Mouse (Mus musculus): ENCODE data around the gene Ppp1cb. TPM values are rescaled to one million over a fixed set of nuclear protein-coding genes. Genes with fewer than 3 reads are reported as not detected.

The Ppp1cb gene
- polyA plus RNA-seq, 1 experiment: 21.2 TPM

DNA sequence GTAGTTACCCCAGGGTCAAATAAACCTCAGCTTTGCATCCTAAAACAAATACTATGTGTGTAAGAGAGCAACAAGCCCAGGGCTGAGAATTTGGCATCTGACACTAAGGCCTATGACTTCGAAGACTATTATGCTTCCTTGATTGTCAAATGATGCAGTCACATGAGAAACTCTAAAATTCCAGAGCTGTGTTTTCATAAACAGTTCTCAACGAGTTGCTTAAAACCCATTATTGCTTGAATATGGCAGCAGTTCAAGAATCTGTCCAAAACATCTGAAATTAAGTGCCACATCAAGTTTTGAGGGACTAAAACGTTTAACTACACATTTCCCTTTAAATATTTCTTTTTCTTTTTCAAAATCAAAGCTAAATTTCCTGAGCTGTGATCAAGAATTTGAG is 50.1 kb downstream of the Ppp1cb start:
- no peak overlapping the region for H3K27ac ChIP-seq (ENCODE audit: control insufficient read depth, insufficient read depth, low read depth, low read length)
- no peaks in the 10 kb centered on the region for H3K4me1 ChIP-seq (ENCODE audit: control insufficient read depth, insufficient read depth, low read length)
- no peak overlapping the region for H3K4me3 ChIP-seq (ENCODE audit: control insufficient read depth, low read depth, low read length)
- TF ChIP-seq POLR2A (IDR thresholded peaks at IDR 0.05; ENCODE audit: control insufficient read depth, low read depth, low read length) (no peak), CTCF (IDR thresholded peaks at IDR 0.05; ENCODE audit: control insufficient read depth, insufficient read depth, insufficient replicate concordance, low read depth, low read length) (no peak)
- H3K36me3 ChIP-seq (ENCODE audit: control insufficient read depth, insufficient read depth, low read length): no peaks in the 10 kb centered on the region
- H3K27me3 ChIP-seq (ENCODE audit: control insufficient read depth, insufficient read depth, low read length): no peaks in the 10 kb centered on the region

DNA sequence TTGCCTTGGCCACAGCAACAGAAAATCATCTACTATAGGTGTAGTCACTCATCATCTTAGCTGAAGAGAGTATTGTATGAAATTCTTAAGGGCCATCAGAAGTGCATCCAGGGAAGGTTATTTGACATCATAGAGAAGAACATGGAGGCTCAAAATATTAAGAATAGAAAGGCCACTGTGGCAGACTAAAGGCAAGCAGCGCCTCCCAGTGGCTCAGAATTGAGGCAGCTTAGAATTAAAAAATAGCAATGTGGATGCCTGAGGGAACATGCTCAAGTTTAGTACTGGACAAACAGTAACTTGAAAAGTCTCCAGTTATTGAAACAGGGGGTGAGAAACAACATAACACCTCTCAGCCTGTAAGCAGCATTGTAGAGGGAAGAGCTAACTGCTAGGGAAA is 61.7 kb downstream of the Ppp1cb start:
- no peak overlapping the region for H3K27ac ChIP-seq (ENCODE audit: control insufficient read depth, insufficient read depth, low read depth, low read length)
- TF ChIP-seq CTCF (IDR thresholded peaks at IDR 0.05; ENCODE audit: control insufficient read depth, insufficient read depth, insufficient replicate concordance, low read depth, low read length) (no peak), POLR2A (IDR thresholded peaks at IDR 0.05; ENCODE audit: control insufficient read depth, low read depth, low read length) (no peak)
- no peaks in the 10 kb centered on the region for H3K27me3 ChIP-seq (ENCODE audit: control insufficient read depth, insufficient read depth, low read length)
- no peak overlapping the region for H3K4me3 ChIP-seq (ENCODE audit: control insufficient read depth, low read depth, low read length)
- H3K36me3 ChIP-seq (ENCODE audit: control insufficient read depth, insufficient read depth, low read length): no peaks in the 10 kb centered on the region
- H3K4me1 ChIP-seq (ENCODE audit: control insufficient read depth, insufficient read depth, low read length): no peaks in the 10 kb centered on the region

GRCm38 (mm10) chr5:32549449-32549848 is 90.8 kb downstream of the Ppp1cb start:
- Histone ChIP-seq H3K4me1 (ENCODE audit: control insufficient read depth, insufficient read depth, low read length) (no peaks in the 10 kb centered on the region), H3K36me3 (ENCODE audit: control insufficient read depth, insufficient read depth, low read length) (no peaks in the 10 kb centered on the region), H3K4me3 (ENCODE audit: control insufficient read depth, low read depth, low read length) (no peak overlapping the region), H3K27me3 (ENCODE audit: control insufficient read depth, insufficient read depth, low read length) (no peaks in the 10 kb centered on the region), H3K27ac (ENCODE audit: control insufficient read depth, insufficient read depth, low read depth, low read length) (no peak overlapping the region)
- no peak for TF ChIP-seq POLR2A (IDR thresholded peaks at IDR 0.05; ENCODE audit: control insufficient read depth, low read depth, low read length)
- no peak for TF ChIP-seq CTCF (IDR thresholded peaks at IDR 0.05; ENCODE audit: control insufficient read depth, insufficient read depth, insufficient replicate concordance, low read depth, low read length)

- Histone ChIP-seq H3K4me3 (ENCODE audit: control insufficient read depth, low read depth, low read length) (no peak overlapping the region), H3K27ac (ENCODE audit: control insufficient read depth, insufficient read depth, low read depth, low read length) (no peak overlapping the region), H3K36me3 (ENCODE audit: control insufficient read depth, insufficient read depth, low read length) (no peaks in the 10 kb centered on the region), H3K27me3 (ENCODE audit: control insufficient read depth, insufficient read depth, low read length) (no peaks in the 10 kb centered on the region), H3K4me1 (ENCODE audit: control insufficient read depth, insufficient read depth, low read length) (no peaks in the 10 kb centered on the region)
- TF ChIP-seq POLR2A (IDR thresholded peaks at IDR 0.05; ENCODE audit: control insufficient read depth, low read depth, low read length) (no peak), CTCF (IDR thresholded peaks at IDR 0.05; ENCODE audit: control insufficient read depth, insufficient read depth, insufficient replicate concordance, low read depth, low read length) (no peak)
Measured at GRCm38 (mm10) chr5:32564697-32565096, 106.1 kb downstream of the Ppp1cb start.

Other genes starting within 250 kb of the Ppp1cb start
- 77.1 and 78.5 TPM in 2 replicates for gene Plb1, start 226.1 kb upstream of the Ppp1cb start, polyA plus RNA-seq (2012; rRNA removed)
- 2.0 and 2.9 TPM in 2 replicates for gene Yes1, start 152.3 kb downstream of the Ppp1cb start, polyA plus RNA-seq (2012; rRNA removed)